Mouse (Mus musculus) neural tube, embryonic 15.5 days (tissue): Measurements from ENCODE around the gene Flot2. TPM values are rescaled to one million over a fixed set of nuclear protein-coding genes. Genes with fewer than 3 reads are reported as not detected.

Experiments used
- ATAC-seq: fragments of 200-750 bp; cut with Nextera tagmentation; 2 replicates; pipeline ENCODE4 v1.8.0; 2017; ENCODE audit warnings: mild to moderate bottlenecking, moderate TSS enrichment, moderate library complexity; ENCODE audit not compliant: low FRiP score
- H3K27ac ChIP-seq: fragments of 300-500 bp; sonication (generic); replicated peaks from 2 replicates; pipeline ENCODE4 v1.5.1; 2015; ENCODE audit warnings: mild to moderate bottlenecking, inconsistent platforms
- H3K27me3 ChIP-seq: fragments of 300-500 bp; sonication (generic); replicated peaks from 2 replicates; pipeline ENCODE4 v1.6.1; 2015; ENCODE audit warnings: inconsistent platforms
- H3K36me3 ChIP-seq: fragments of 300-500 bp; sonication (generic); 2 replicates; pipeline ENCODE4 v1.6.1; 2015; ENCODE audit warnings: inconsistent platforms
- H3K4me1 ChIP-seq: fragments of 300-500 bp; sonication (generic); 2 replicates; pipeline ENCODE4 v1.6.1; 2015; ENCODE audit warnings: inconsistent platforms
- H3K4me2 ChIP-seq: fragments of 300-500 bp; sonication (generic); 2 replicates; pipeline ENCODE4 v1.6.1; 2015; ENCODE audit warnings: inconsistent platforms, mild to moderate bottlenecking, moderate library complexity
- H3K4me3 ChIP-seq: fragments of 300-500 bp; sonication (generic); replicated peaks from 2 replicates; pipeline ENCODE4 v1.5.1; 2015; ENCODE audit warnings: mild to moderate bottlenecking, inconsistent platforms
- H3K9ac ChIP-seq: fragments of 300-500 bp; sonication (generic); replicated peaks from 2 replicates; pipeline ENCODE4 v1.6.1; 2015; ENCODE audit warnings: mild to moderate bottlenecking, inconsistent platforms
- H3K9me3 ChIP-seq: fragments of 300-500 bp; sonication (generic); replicated peaks from 2 replicates; pipeline ENCODE4 v1.6.1; 2016; ENCODE audit warnings: inconsistent platforms
- WGBS: fragments of 180-500 bp; shearing (Covaris S2); methylation state at CpG from one replicate; pipeline ENCODE4 v1.1.7; 2015; ENCODE audit warnings: mixed read lengths; 5-methylcytosine and 5-hydroxymethylcytosine counted together
- polyA plus RNA-seq: library from polyadenylated mRNA; unstranded; fragments of >200 nt; fragmentation: Nextera tagmentation; extraction: Ambion mirVana; gene quantifications from 2 replicates; pipeline ENCODE4 v1.2.1, GENCODE M21; 2015

Gene Flot2
- 121 and 132 TPM in 2 replicates for polyA plus RNA-seq

DNA sequence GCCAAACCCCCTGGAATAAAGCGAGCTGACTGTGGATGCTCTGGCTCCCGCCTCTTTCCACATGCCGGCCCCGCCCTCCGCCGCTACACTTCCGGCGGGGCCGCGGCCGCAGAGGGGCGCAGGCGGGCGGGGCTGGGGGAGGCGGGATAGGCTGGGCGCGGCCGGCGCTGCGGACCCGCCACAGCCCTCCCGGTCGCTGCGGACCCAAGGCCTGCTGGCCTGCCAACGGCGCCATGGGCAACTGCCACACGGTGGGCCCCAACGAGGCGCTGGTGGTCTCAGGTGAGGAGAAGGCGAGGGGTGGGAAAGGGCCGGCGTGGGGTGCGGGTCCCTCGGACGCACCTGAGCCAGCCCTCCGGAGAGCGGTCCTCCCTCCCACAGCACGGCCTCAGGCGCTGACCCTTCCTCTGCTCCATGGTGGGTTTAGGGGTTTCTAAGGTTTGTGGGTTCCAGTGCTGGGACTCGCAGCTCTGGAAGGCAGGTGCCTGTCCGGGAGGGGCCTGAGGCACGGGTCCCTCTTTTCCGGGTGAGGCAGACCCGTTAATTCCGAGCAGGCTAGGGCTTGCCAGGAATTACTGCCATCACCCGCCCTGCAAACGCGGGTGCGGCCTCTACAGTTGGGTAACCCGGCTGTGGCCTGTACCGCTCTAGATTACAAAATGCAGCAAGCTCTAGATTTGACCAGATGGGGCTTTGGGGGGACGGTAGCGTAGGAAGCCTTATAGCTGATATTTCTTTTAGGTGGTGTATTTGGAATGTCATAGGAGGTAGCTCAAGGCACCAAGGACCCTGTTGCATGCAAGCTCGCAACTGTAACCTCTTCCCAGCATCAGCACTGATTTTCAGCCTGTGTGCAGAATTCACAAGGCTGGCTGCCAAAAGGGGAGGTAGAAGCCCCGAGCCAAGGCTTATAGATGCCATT lies at the start of gene Flot2:
TSS of gene Flot2 (plus strand) at position 101 of the 922 bp plus-strand sequence.
- H3K9ac ChIP-seq = peak within 1 kb of the TSS; percentile 76
- peak within 1 kb of the TSS; percentile 76 for H3K4me3 ChIP-seq
- WGBS = 1% methylated on average over 52 of the region's 55 CpGs
- no peaks in the 10 kb centered on the region for H3K27me3 ChIP-seq
- H3K4me2 ChIP-seq = peak within 1 kb of the TSS; percentile 78
- ATAC-seq = peak; percentile 84
- H3K36me3 ChIP-seq = peaks cover 10% of the 10 kb centered on the region
- H3K27ac ChIP-seq = peak within 1 kb of the TSS; percentile 86
- peaks cover 45% of the 10 kb centered on the region for H3K4me1 ChIP-seq
- no peaks in the 10 kb centered on the region for H3K9me3 ChIP-seq

DNA sequence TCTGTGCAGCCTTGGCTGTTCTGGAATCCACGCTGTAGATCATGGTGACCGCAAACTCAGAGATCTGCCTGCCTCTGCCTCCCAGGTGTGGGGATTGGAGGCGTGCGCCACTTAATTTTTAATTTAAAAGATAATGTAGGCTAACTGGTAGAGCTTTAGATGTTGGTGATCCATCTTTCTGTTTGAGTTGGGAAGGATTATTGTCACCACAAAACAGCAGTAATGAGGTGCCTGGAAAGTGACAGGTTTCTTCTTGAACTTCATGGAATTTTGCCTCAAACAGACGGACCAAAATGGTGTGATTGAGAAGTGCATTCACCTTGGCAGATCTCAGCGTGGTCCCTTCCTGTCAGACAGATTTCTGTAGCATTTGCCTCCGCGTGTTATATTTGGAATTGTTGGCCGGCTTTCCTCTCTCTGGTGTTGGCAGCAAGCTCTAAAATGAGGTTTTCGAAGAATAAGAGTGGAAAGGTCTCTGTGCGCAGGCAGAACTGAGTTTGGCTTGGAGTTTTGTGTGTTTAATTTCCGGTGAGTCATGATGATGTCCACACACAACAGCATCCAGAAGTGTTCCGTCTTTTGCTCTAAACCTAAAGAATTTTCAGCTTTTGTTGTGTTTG lies 48.5 kb upstream of the Flot2 start:
- Histone ChIP-seq H3K9ac (no peak overlapping the region), H3K9me3 (no peaks in the 10 kb centered on the region), H3K4me2 (no peak overlapping the region), H3K27me3 (no peaks in the 10 kb centered on the region), H3K4me1 (peaks cover 17% of the 10 kb centered on the region), H3K27ac (no peak overlapping the region), H3K36me3 (peaks cover 22% of the 10 kb centered on the region), H3K4me3 (no peak overlapping the region)
- WGBS = 94% methylated on average over 13 of the region's 13 CpGs
- ATAC-seq = no peak

DNA sequence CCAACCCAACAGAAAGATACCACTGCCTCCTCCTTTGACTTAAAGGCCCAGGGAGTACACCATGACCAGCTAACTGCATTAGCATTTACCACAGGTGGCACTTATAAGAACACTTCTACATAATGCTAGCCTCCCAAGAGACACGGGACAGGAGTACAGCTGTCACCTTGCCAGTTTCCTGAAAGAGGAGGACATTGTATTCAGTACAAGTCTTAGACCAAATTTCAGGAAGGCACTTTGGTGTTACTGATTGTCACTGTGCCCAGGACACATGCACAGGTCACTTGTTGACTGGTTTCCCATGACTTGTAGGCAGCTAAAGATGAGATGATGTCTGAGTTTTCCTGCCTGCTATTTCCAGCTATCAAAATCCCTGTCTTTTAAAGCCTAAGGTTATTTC lies 42.2 kb upstream of the Flot2 start:
- H3K4me2 ChIP-seq = no peak overlapping the region
- H3K4me1 ChIP-seq = no peaks in the 10 kb centered on the region
- peaks cover 3% of the 10 kb centered on the region; the same call in 1 of the 2 replicates for H3K36me3 ChIP-seq
- no peak overlapping the region for H3K27ac ChIP-seq
- H3K9ac ChIP-seq = no peak overlapping the region
- ATAC-seq = no peak
- no peak overlapping the region for H3K4me3 ChIP-seq
- WGBS = 74% methylated on average over 1 of the region's 1 CpGs
- H3K9me3 ChIP-seq = no peaks in the 10 kb centered on the region
- H3K27me3 ChIP-seq = no peaks in the 10 kb centered on the region

DNA sequence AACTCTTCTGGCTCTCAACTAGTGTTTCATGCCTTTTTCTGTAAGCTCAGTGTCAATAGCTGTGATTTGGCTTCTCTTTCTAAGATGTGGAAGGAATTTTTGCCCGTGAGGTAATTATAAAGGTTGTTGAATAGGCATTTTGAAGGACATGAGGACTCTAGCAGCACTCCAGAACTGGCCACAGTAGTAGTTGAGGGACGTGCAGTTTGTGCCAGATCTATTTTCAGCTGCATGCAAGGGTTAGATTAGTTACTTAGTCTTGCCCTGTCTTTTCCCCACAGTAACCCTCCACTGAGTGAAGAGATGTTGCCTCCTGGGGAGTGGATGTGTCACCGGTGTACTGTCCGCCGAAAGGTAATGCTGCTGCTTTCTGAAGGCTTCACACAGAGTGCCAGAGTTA lies 31.3 kb upstream of the Flot2 start:
- Histone ChIP-seq H3K36me3 (peaks cover 47% of the 10 kb centered on the region), H3K9ac (no peak overlapping the region), H3K27ac (no peak overlapping the region), H3K4me2 (no peak overlapping the region), H3K27me3 (no peaks in the 10 kb centered on the region), H3K4me3 (no peak overlapping the region), H3K4me1 (peaks cover 3% of the 10 kb centered on the region; the same call in 1 of the 2 replicates), H3K9me3 (no peaks in the 10 kb centered on the region)
- no peak for ATAC-seq
- 96% methylated on average over 5 of the region's 5 CpGs for WGBS

DNA sequence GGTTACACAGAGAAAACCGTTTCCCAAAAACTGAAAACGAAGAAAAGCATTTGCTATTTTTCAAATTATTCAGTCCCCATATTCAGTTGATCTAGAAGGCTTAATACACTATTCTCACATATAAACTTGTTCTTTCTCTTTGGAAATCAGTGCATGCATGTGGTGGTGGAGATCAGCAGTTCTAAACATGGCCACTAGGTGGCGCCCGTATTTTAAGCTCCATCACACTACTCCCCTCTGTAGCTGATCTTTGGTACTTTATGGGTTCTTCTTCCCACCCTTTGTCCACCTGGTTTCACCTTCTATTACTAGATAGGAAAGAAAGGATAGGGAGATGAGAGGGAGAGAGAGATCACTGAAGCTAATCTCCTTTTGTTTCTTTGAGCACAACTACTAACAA lies 18.1 kb upstream of the Flot2 start:
- Histone ChIP-seq H3K27me3 (no peaks in the 10 kb centered on the region), H3K9me3 (no peaks in the 10 kb centered on the region), H3K4me1 (no peaks in the 10 kb centered on the region), H3K9ac (no peak overlapping the region), H3K4me2 (no peak overlapping the region), H3K4me3 (no peak overlapping the region), H3K27ac (no peak overlapping the region), H3K36me3 (peaks cover 83% of the 10 kb centered on the region)
- peak; percentile 65; the same call in 1 of the 2 replicates for ATAC-seq
- 19% methylated on average over 4 of the region's 4 CpGs for WGBS

DNA sequence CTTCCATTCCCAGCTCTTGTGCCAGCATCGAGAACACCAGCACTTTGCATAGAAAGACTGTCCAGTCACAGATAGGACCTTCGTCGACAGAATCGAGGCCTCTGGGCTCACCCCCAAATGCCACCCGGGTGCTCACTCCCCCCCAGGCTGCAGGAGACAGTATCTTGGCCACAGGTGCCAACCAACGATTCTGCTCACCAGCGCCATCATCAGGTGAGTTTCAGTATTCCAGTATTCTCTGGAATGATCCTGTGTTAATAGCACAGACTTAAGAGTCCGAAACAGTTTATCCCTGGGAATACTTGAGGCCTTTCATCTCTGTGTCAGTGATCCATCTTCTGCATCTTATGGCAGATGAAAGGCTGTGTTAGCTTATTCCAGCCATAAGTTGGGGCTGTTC lies 14.1 kb upstream of the Flot2 start:
- no peak overlapping the region for H3K9ac ChIP-seq
- peaks cover 80% of the 10 kb centered on the region for H3K36me3 ChIP-seq
- no peak for ATAC-seq
- H3K27ac ChIP-seq = no peak overlapping the region
- no peak overlapping the region for H3K4me2 ChIP-seq
- H3K4me1 ChIP-seq = no peaks in the 10 kb centered on the region
- WGBS = 86% methylated on average over 8 of the region's 8 CpGs
- H3K27me3 ChIP-seq = no peaks in the 10 kb centered on the region
- H3K9me3 ChIP-seq = no peaks in the 10 kb centered on the region
- no peak overlapping the region for H3K4me3 ChIP-seq

DNA sequence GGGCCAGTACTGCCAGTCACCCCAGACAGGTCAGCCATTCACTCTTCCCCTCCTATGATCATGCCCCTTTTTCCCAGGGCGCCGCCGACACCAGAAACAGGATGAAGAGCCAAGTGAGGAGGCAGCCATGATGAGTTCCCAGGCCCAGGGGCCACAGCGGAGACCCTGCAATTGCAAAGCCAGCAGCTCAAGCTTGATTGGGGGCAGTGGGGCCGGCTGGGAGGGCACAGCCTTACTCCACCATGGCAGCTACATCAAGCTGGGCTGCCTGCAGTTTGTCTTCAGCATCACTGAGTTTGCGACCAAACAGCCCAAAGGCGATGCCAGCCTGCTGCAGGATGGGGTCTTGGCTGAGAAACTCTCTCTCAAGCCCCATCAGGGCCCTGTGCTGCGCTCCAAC lies 8.5 kb upstream of the Flot2 start:
- no peak overlapping the region for H3K9ac ChIP-seq
- peaks cover 31% of the 10 kb centered on the region for H3K4me1 ChIP-seq
- no peak overlapping the region for H3K4me2 ChIP-seq
- no peak overlapping the region for H3K27ac ChIP-seq
- no peaks in the 10 kb centered on the region for H3K9me3 ChIP-seq
- no peaks in the 10 kb centered on the region for H3K27me3 ChIP-seq
- no peak overlapping the region for H3K4me3 ChIP-seq
- WGBS = 86% methylated on average over 8 of the region's 8 CpGs
- ATAC-seq = no peak
- H3K36me3 ChIP-seq = peaks cover 54% of the 10 kb centered on the region

DNA sequence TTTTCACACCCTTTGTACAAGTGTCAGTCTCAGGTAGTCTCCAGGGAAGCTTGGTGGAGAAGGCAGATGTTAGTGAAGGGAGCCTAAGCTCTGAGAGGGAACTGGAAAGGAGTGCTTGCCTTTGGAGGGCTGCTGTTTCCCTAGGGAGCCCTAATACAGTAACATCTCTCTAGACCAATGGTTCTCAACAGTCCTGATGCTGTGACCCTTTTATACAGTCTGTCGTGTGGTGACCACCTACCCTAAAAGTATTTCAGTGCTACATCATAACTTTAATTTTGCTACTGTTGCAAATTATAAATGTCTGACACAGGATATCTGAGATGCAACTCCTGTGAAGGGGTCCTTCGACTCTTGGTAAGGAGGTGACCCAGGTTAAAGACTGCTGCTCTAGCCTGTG lies 7.1 kb upstream of the Flot2 start:
- 72% methylated on average over 2 of the region's 2 CpGs for WGBS
- Histone ChIP-seq H3K36me3 (peaks cover 48% of the 10 kb centered on the region), H3K27ac (no peak overlapping the region), H3K4me1 (peaks cover 41% of the 10 kb centered on the region), H3K27me3 (no peaks in the 10 kb centered on the region), H3K9me3 (no peaks in the 10 kb centered on the region), H3K4me2 (no peak overlapping the region), H3K4me3 (no peak overlapping the region), H3K9ac (no peak overlapping the region)
- ATAC-seq = no peak

DNA sequence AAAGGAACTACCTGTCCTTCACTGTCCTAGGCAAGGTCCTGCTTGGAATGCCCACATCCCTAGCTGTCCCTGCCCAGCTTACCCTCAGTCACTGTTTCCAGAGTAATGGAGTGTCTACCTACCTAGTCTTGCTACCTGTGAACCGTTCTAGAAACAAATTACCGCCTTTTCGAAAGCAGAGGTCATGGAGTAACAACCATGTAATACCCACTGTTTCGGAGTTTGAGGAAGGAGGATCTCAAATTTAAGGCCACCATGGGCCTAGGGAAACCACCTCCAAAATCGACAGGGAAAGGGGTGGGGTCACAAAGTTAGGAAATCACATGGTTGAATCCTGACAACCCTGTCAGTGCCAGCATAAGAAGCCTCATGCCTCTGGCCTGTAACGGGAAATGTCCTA lies 6.3 kb upstream of the Flot2 start:
- Histone ChIP-seq H3K9ac (peak overlapping the region; percentile 95), H3K27ac (peak overlapping the region; percentile 97), H3K4me1 (peaks cover 41% of the 10 kb centered on the region), H3K4me3 (peak overlapping the region; percentile 82), H3K4me2 (peak overlapping the region; percentile 79), H3K27me3 (no peaks in the 10 kb centered on the region), H3K9me3 (no peaks in the 10 kb centered on the region), H3K36me3 (peaks cover 40% of the 10 kb centered on the region)
- ATAC-seq = no peak
- 40% methylated on average over 6 of the region's 6 CpGs for WGBS

DNA sequence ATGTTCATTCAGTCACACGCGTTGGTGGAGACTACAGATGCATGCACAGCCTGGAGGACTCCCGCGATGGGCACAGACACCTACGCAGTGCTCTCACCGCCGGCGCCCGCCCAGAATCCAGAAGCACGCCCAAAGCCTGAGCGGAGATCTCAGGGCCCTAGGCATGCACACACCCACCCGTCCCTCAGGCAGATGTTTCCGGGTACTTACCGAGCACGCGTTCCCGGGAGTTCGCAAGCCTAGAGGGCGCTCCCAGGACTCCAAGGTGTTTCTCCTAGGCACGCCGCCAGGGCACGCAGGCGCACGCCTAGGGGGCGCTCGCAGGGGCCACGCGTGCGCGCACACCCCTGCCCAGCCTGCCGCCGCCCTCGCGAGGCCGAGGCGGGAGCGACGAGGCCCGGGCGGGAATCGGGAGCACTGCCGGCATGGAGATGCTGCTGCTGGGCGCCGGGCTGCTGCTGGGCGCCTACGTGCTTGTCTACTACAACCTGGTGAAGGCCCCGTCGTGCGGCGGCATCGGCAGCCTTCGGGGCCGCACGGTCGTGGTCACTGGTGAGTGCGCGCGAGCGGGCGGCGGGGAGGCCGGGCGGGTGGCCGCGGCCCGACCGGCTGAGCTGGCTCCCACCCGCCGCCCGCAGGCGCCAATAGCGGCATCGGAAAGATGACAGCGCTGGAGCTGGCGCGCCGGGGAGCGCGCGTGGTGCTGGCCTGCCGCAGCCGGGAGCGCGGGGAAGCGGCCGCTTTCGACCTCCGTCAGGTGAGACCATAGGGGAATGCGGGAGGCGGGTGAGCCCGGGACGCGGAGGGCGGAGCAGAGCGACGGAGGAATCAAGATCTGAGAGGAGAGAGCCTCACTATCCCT lies 5.6 kb upstream of the Flot2 start, which contains the start of gene Dhrs13:
TSS of gene Dhrs13 (plus strand) at position 334 of the 862 bp plus-strand sequence.
- H3K9me3 ChIP-seq = no peaks in the 10 kb centered on the region
- peak within 1 kb of the TSS; percentile 95 for H3K9ac ChIP-seq
- H3K4me3 ChIP-seq = peak within 1 kb of the TSS; percentile 82
- under 1% methylated on average over 95 of the region's 96 CpGs for WGBS
- no peaks in the 10 kb centered on the region for H3K27me3 ChIP-seq
- ATAC-seq = peak; percentile 92
- peak within 1 kb of the TSS; percentile 79 for H3K4me2 ChIP-seq
- H3K36me3 ChIP-seq = peaks cover 32% of the 10 kb centered on the region
- peak within 1 kb of the TSS; percentile 97 for H3K27ac ChIP-seq
- peaks cover 44% of the 10 kb centered on the region for H3K4me1 ChIP-seq

DNA sequence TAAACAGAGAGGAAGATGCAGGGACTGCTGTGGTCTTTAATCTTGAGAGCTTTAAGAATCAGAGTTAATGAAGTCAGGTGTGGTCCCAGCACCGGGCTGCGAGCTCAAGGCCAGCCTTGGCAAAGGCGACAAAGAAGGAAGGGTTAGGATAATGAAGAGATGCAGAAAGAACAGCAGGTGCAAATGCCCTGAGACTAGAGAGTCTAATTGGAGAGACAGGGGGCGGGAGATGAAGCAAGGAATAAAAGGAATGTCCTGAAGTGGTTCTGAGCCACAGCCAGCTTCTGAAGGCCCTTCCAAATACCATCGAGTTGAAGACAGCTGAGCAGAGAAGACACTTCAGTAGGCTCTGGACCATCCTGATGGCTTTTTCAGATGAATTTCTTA lies 4.9 kb upstream of the Flot2 start:
- Histone ChIP-seq H3K4me2 (peak overlapping the region; percentile 79), H3K36me3 (peaks cover 26% of the 10 kb centered on the region), H3K4me1 (peaks cover 50% of the 10 kb centered on the region), H3K9ac (peak overlapping the region; percentile 95), H3K27ac (peak overlapping the region; percentile 97), H3K9me3 (no peaks in the 10 kb centered on the region), H3K4me3 (peak overlapping the region; percentile 82), H3K27me3 (no peaks in the 10 kb centered on the region)
- WGBS = 8% methylated on average over 5 of the region's 5 CpGs
- ATAC-seq = no peak
